23 mouse cellular contexts compared by ENCODE assay signal in genomic region chr10:41197788-41198187, GRCm38 (mm10).
DNase-seq lines count a peak whose midpoint lies in the region; ATAC-seq lines count a peak whose summit lies in the region.
"Had no signal": no experiment of that assay in that cellular context is flagged by ENCODE, and none has a peak within 500 bp of the region (broad histone marks: within the 10 kb centered on the region; RNA-seq: fewer than 3 reads in every experiment).

No protein-coding gene starts in this region.

- H3K9me3 ChIP-seq in liver, embryonic 11.5 days (ENCODE audit: control insufficient read depth, low read length): no peaks in the 10 kb centered on the region
- no peaks in the 10 kb centered on the region for H3K9me3 ChIP-seq in liver, embryonic 16.5 days (replicated peaks; ENCODE audit: control insufficient read depth, low read length)
- H3K9me3 ChIP-seq in kidney, embryonic 16.5 days (ENCODE audit: low read length): peaks cover 3% of the 10 kb centered on the region; the same call in 1 of the 2 replicates
- H3K9me3 ChIP-seq: heart, embryonic 15.5 days; hindbrain, embryonic 15.5 days; limb, embryonic 12.5 days had no signal

- no peak overlapping the region for H3K4me3 ChIP-seq in liver, embryonic 11.5 days (ENCODE audit: low read depth, low read length)
- H3K4me3 ChIP-seq in liver, embryonic 16.5 days (ENCODE audit: low read depth, low read length): no peak overlapping the region; the same call in 1 of the 2 replicates
- no peak overlapping the region for H3K4me3 ChIP-seq in kidney, embryonic 16.5 days (ENCODE audit: low read length)
- H3K4me3 ChIP-seq: heart, adult 2 months; heart, embryonic 15.5 days; hindbrain, embryonic 15.5 days; limb, embryonic 12.5 days had no signal

- WGBS in liver, embryonic 11.5 days: 74% methylated on average over 5 of the region's 5 CpGs
- WGBS in liver, embryonic 16.5 days (ENCODE audit: insufficient replicate concordance): 56% methylated on average over 5 of the region's 5 CpGs
- 93% methylated on average over 5 of the region's 5 CpGs for WGBS in kidney, embryonic 16.5 days

- H3K9ac ChIP-seq in liver, embryonic 11.5 days (ENCODE audit: low read depth, low read length): no peak overlapping the region
- H3K9ac ChIP-seq in liver, embryonic 16.5 days (ENCODE audit: low read depth, low read length): peak overlapping the region; percentile 48
- no peak overlapping the region for H3K9ac ChIP-seq in kidney, embryonic 16.5 days (replicated peaks; ENCODE audit: low read length)
- H3K9ac ChIP-seq: forebrain, postnatal 0 days; heart, embryonic 15.5 days; hindbrain, embryonic 15.5 days; limb, embryonic 12.5 days had no signal

- peak; percentile 64 for ATAC-seq in liver, embryonic 11.5 days (replicated peaks; ENCODE audit: low FRiP score)
- peak; percentile 76 for ATAC-seq in liver, embryonic 16.5 days (ENCODE audit: low read depth)
- no peak for ATAC-seq in kidney, embryonic 16.5 days (ENCODE audit: low FRiP score, low TSS enrichment)
- ATAC-seq: forebrain, postnatal 0 days had no signal

- peak; percentile 31 for DNase-seq in spleen, adult 12 weeks (ENCODE audit: low spot score)
- no peak for DNase-seq in spleen, postnatal 4 days (ENCODE audit: low spot score in 2 of 2)
- DNase-seq in liver, embryonic 11.5 days (ENCODE audit: low spot score): no peak
- DNase-seq in cerebellum, adult 8-10 months: no peak
- no peak for DNase-seq in urinary bladder, postnatal 10 days (ENCODE audit: low spot score)
- DNase-seq: adrenal gland, postnatal 10 days; cerebellum, adult 9-11 months; forebrain, postnatal 0 days; gastrocnemius, postnatal 14 days; heart, adult 2 months; heart, postnatal 4 days; kidney, adult 2 months; kidney, postnatal 10 days; lung, adult 2 months; lung, postnatal 14 days; right cerebral cortex, postnatal 14 days; spleen, adult 18-20 months; thymus, postnatal 25 days had no signal

- peaks cover 19% of the 10 kb centered on the region for H3K4me1 ChIP-seq in liver, embryonic 11.5 days (replicated peaks; ENCODE audit: control insufficient read depth, insufficient read depth, low read length)
- H3K4me1 ChIP-seq in liver, embryonic 16.5 days (ENCODE audit: control insufficient read depth, low read depth, low read length): peaks cover 36% of the 10 kb centered on the region
- H3K4me1 ChIP-seq in kidney, embryonic 16.5 days (ENCODE audit: insufficient read depth, low read length): no peaks in the 10 kb centered on the region
- H3K4me1 ChIP-seq: heart, embryonic 15.5 days; limb, embryonic 12.5 days had no signal

- H3K4me2 ChIP-seq in liver, embryonic 11.5 days: no peak overlapping the region
- peak overlapping the region; percentile 8; the same call in 1 of the 2 replicates for H3K4me2 ChIP-seq in liver, embryonic 16.5 days (ENCODE audit: low read depth, low read length)
- no peak overlapping the region for H3K4me2 ChIP-seq in kidney, embryonic 16.5 days (replicated peaks; ENCODE audit: low read depth, low read length)
- H3K4me2 ChIP-seq: heart, embryonic 15.5 days; hindbrain, embryonic 15.5 days; limb, embryonic 12.5 days had no signal

- H3K36me3 ChIP-seq in liver, embryonic 11.5 days (ENCODE audit: control insufficient read depth, insufficient read depth, low read length): no peaks in the 10 kb centered on the region
- no peaks in the 10 kb centered on the region for H3K36me3 ChIP-seq in liver, embryonic 16.5 days (ENCODE audit: control insufficient read depth, insufficient read depth)
- H3K36me3 ChIP-seq in kidney, embryonic 16.5 days (ENCODE audit: insufficient read depth, low read length): no peaks in the 10 kb centered on the region
- H3K36me3 ChIP-seq: heart, embryonic 15.5 days; hindbrain, embryonic 15.5 days; limb, embryonic 12.5 days had no signal

- H3K27ac ChIP-seq in liver, embryonic 11.5 days (ENCODE audit: low read depth, low read length): 0 out of 2 replicates have a peak overlapping the region, but pooled peaks have one; percentile 38
- H3K27ac ChIP-seq in liver, embryonic 16.5 days (ENCODE audit: low read length): peak overlapping the region; percentile 98
- no peak overlapping the region for H3K27ac ChIP-seq in kidney, embryonic 16.5 days (ENCODE audit: low read length)
- H3K27ac ChIP-seq: heart, adult 2 months; heart, embryonic 15.5 days; hindbrain, embryonic 15.5 days; limb, embryonic 12.5 days had no signal

- no peaks in the 10 kb centered on the region for H3K27me3 ChIP-seq in liver, embryonic 11.5 days (replicated peaks; ENCODE audit: control insufficient read depth, insufficient read depth, low read length)
- no peaks in the 10 kb centered on the region for H3K27me3 ChIP-seq in liver, embryonic 16.5 days (ENCODE audit: control insufficient read depth, insufficient read depth, low read depth, low read length)
- no peaks in the 10 kb centered on the region for H3K27me3 ChIP-seq in kidney, embryonic 16.5 days (ENCODE audit: insufficient read depth, low read length)
- H3K27me3 ChIP-seq: heart, embryonic 15.5 days; hindbrain, embryonic 15.5 days; limb, embryonic 12.5 days had no signal
